Mouse (Mus musculus): ENCODE measurements at regions not wholly inside any gene's neighbourhood (a gene's known extent, or its start where the extent isn't known, plus 50 kb on each side); places are given as distances from the start of the nearest gene placed in this dataset.

DNA sequence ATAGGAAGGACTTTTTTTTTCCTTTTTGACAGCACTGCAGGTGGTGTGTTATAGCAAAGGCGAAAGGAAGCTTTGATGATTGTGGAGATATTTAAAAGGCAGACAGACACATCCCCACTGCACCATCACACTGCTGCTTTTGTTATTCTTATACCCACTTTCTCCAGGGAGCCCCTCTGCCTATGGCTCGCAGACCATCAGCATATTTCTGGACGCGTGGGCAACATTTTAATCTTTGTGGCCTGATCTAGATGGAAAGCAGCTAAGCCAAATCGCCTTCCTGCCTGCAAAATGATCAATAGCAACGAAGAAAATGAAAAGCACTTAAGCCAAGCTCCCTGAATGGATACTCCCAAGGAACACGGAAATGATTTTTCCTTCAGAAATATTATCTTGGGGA lies 1054.0 kb downstream of the Synb start:
- no peak for DNase-seq (ENCODE audit: low read depth)

DNA sequence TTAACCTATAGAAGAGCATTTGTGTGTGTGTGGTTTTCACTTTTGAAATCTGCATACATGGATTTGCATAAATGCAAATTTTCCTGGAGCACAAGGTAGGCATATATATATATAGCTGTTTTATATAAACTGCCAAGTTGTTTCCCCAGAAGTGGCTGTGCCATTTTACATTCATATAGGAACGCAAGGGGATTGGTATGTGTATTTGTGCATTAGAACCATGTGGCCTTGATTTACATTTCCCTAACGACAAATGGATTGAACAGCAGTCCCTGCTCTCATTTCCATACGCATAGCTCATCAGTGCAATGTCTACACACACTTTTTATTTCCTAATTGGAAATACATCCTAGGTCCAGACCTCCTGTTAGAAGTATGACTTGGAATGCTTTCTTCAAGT lies 1069.9 kb downstream of the Synb start:
- DNase-seq (ENCODE audit: low read depth): no peak

DNA sequence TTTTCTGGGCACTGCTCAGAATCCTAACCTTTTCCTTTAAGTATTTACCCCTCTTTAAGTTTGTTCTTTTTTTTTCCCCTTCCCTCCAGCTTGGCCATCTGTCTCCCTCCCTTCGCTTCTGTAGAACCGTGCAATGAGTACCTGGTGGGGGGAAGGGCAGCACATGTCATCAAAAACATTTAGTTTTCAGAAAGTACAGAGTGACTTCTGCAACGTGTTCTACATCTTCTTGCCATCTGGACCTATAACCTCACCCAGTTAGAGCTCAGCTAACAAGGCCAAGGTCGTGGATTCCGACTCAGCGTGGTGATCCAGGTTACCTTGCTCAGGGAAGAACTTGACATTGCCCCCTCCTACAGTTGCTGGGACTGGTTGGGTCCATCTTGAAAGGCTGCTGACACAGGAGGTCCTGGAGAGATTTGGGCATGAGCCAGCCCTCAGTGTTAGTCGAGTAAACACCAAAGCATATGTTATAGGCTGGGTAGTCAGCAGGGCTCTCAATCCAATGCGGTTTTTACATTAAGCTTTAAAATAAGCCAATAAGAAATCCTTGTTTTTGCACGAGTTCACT lies 1075.0 kb downstream of the Synb start:
- no peak for DNase-seq (ENCODE audit: low read depth)

DNA sequence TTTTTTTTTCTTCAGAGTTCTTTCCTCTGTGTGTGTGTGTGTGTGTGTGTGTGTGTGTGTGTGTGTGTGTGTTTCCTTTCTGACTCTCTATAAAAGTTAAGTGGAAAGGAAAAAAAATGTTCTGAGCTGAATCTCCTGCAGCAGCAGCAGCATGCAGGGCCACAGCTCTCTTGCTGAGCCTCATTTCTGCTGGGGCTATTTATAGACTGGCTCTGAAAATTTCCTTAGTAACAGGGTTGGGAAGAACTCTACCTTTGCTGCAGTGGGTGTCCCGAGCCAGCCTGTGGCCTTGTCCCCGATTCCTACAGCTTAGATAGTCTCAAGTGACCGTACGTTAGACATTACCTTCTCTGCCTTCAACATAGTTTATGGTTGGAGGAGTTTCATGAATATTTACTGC lies 1075.6 kb downstream of the Synb start:
- no peak for DNase-seq (ENCODE audit: low read depth)

DNA sequence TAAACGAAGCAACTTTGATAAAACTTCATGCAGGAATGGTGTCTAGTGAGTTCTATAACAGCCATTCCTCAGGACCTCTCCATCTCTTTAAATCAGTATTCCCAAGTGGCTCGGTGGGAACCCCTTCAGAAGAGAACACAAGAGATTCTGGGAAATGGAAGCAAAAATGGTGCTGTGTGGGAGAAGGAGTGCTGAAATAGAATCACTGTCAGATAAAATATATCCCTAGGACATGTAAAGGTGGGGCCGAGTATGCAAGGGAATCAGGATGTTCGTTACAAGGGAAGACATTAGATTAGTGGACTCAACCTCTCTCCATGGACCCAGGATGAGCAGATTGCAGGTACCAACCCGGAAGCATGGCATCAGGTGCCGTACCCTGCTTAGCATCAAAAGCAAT lies 1076.1 kb downstream of the Synb start:
- no peak for DNase-seq (ENCODE audit: low read depth)

DNA sequence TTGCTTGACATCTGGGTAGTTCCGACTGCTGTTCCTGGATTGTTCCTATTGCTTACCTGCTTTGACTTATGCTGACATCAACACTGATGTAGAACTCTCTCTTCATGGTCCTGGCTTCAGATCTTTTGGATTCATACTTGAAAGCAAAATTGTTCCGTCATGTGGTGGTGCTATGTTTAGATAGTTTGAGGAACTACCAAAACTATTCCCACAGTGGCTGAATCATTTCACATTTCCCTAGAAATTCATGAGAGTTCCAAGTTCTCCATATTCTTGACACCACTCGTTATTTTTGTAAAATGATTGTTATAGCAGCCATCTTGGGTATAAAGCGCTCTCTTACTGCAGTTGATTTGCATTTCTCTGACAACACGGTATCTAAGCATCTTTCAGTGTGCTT lies 1080.2 kb downstream of the Synb start:
- no peak for DNase-seq (ENCODE audit: low read depth)

DNA sequence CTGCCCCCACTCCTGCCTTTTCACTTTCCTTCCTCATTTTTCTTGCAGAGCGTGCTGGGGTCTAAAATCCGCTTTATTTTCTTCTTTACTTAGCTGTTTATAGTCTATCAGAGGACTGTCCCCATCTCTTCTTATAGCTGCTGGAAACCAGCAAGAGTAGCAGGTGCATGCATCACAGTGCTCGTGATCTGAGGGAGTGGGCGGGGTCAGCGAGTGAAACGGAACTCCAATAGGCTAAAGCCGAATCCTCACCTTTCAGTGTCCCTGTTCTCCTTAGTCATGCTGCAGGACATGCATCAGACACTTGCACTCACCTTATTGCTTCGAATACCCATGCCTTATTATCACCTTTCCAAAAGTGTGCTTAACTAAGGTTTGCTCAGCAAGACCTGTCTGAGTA lies 1095.3 kb downstream of the Synb start:
- DNase-seq (ENCODE audit: low read depth): no peak

DNA sequence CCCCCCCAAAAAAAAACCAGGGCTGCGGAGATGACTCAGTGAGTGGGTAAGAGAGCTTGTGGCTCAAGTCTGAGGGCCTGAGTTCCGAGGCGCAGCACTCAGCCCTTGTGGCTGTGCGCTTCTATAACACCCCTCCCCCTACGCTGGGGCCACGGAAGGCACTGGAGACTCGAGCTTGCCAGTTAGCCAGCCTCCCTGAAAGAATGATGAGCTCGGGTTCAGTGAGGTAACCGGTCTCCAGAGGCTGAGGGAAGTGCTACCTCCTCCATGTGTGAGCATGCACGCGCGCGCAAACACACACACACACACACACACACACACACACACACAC lies 1096.7 kb downstream of the Synb start:
- no peak for DNase-seq (ENCODE audit: low read depth)

DNA sequence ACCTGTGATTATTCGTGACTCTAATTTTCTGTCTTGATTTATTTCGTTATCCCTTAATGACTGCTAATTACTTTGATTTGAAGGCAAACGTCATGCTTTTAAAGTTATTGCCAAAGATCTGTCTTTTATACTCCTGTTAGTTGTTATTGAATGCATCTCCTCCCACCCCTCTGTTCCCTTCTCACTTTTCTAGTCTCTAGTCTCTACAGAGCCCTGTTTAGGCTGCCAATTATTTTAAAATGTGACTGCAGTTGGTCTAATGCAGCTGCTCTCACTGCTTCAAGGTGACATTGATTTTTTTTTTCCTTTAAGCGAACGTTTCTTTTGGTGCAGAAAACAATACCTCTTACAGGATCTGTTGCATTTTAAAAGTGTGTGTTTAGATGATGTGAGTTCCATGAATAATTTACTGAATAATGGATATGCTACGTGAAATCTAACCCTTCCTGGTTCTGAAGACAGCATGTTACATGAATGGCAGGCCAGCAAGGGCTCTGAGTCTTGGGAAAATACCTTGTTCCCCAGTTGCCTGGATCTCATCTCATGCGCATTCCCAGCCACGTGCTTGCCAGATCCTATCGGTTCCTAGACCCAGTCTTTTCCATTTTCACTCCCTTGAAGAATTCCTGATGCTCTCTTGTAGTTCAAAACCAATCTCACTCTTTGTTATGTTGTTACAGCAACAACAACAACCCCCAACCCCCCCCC lies 1097.2 kb downstream of the Synb start:
- DNase-seq (ENCODE audit: low read depth): no peak

DNA sequence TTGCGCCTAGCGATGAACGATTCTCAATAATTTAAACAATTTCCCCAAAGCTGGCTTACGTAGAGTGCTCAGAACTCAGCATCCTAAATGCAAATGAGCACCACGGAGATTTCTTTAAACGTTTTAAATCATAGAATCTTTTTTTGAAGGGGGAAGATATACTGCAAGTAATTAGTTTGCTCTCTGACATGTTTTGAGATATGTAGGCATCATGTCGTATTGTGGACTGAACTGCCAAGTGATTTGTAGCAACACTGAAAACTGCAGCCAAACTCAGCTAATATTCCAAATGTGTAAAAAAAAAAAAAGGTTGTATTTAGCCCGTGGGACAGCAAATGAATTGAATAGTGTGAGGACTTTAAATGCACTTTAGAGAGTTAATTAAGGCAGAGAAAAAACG lies 1097.9 kb downstream of the Synb start:
- no peak for DNase-seq (ENCODE audit: low read depth)

DNA sequence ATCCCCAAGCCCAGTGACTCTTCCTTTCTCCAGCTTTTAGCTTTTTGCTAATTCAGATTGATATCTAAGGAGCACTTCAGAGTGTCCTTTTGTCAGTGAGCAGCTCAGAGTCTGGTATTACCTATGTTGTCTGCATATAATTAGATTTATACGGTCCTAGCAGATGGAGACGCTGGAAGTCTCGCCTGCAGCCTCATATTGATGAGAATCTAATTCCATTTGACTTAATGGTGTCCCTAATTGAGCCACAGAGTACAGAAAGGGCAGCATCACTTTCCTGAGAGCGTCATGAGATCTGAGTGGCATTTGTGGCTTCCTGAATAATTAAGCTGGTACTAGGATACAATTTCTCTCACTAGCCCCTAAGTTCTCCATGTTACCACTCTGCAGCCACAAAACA lies 1104.2 kb downstream of the Synb start:
- no peak for DNase-seq (ENCODE audit: low read depth)

DNA sequence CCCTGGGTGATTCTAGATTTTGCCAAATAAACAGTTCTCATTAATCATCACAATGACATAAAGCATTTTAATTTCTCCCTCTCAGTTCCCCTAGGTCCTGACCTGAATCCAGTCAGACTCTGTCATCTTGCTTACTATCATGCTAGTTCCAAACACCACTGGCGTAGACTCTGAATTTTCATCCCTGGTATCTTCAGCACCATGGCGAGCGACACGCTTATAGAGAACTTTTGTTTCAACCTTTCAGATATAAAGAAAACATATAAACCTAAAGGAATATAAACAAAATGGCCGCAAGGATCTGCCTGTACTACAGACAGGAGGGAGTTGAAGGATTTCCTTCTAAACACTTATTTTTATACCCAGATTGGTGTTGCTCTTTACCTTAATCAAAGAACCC lies 1105.8 kb downstream of the Synb start:
- no peak for DNase-seq (ENCODE audit: low read depth)

DNA sequence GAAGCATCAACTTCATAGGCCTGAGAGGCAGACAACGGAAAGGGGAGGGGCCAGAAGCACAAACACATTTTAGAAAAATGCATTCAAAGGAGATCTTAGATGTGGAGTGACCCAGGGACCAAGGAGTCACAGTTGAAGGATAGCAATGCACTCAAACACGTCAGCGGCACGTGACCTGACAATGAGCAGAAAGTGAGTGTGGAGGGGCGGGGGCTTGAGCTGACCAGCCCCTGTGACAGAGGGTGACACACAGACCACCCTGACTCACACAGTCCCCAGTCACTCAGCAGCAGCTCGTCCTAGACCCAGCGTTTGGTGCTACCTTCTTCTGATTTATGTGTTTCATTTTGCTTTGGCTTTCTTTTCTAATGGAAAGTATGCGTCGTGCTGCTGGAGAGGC lies 1111.5 kb downstream of the Synb start:
- no peak for DNase-seq (ENCODE audit: low read depth)

DNA sequence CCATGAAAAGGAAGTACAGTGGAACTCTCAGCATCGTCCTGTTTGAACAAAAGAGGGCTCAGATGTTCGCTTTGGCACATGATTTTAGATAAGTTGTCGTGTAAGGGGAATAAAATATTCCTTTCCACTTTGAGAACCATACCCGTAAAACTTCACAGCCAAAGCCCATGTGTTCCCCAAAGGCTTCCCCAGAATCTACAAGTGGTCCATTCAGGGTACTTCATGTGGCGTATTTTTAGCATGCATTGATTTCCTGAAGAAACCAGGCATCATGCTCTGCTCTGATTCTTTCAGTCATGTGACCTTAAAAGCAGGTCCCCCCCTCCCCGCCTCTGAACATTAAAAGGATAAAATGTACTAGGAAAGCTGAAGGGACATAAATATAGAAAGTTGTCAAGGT lies 1112.9 kb downstream of the Synb start:
- no peak for DNase-seq (ENCODE audit: low read depth)

Data from 416B (cell line).